Mouse (Mus musculus): ENCODE results near the gene Fbxw28. TPM values are rescaled to one million over a fixed set of nuclear protein-coding genes. Genes with fewer than 3 reads are reported as not detected.
"Not testable (repeated sequence)": the region's sequence is repeated elsewhere in the genome, so short reads cannot be mapped to it uniquely, and the experiment has no call there.

The Fbxw28 gene
- not detected in 2 replicates for polyA plus RNA-seq (2014; fragmentation: Nextera tagmentation; extraction: Ambion mirVana)

- WGBS = no CpG with 5 or more reads among the region's 1 CpGs
- DNase-seq (ENCODE audit: low spot score); H3K27me3 ChIP-seq (ENCODE audit: control insufficient read depth, insufficient read depth, low read length): not testable (repeated sequence)
Observed at GRCm38 (mm10) chr9:109339559-109339958, at the start of gene Fbxw28. Gene Fbxw28 (minus strand): TSS chr9:109339659.

GRCm38 (mm10) chr9:109287576-109287975 is 51.9 kb downstream of the Fbxw28 start, which contains the start of gene Fbxw14:
Gene Fbxw14 (minus strand): TSS chr9:109287676.
- not testable (repeated sequence) for H3K27me3 ChIP-seq (ENCODE audit: control insufficient read depth, insufficient read depth, low read length); H3K4me1 ChIP-seq (replicated peaks; ENCODE audit: control insufficient read depth, insufficient read depth, low read length); DNase-seq (ENCODE audit: low spot score); H3K27ac ChIP-seq (ENCODE audit: low read depth, low read length); H3K9me3 ChIP-seq (ENCODE audit: control insufficient read depth, low read length); H3K36me3 ChIP-seq (ENCODE audit: control insufficient read depth, insufficient read depth, low read length); H3K4me3 ChIP-seq (ENCODE audit: low read depth, low read length); ATAC-seq (ENCODE audit: low FRiP score); H3K4me2 ChIP-seq (replicated peaks; ENCODE audit: low read depth, low read length); H3K9ac ChIP-seq (ENCODE audit: low read depth, low read length)
- no CpG with 5 or more reads among the region's 1 CpGs for WGBS

More at GRCm38 (mm10) chr9:109339559-109339958, at the start of gene Fbxw28:
- not testable (repeated sequence) for H3K4me1 ChIP-seq (replicated peaks; ENCODE audit: control insufficient read depth, insufficient read depth, low read length); H3K9me3 ChIP-seq (ENCODE audit: control insufficient read depth, low read length); H3K36me3 ChIP-seq (ENCODE audit: control insufficient read depth, insufficient read depth, low read length); H3K9ac ChIP-seq (ENCODE audit: low read depth, low read length); ATAC-seq (ENCODE audit: low FRiP score); H3K4me2 ChIP-seq (replicated peaks; ENCODE audit: low read depth, low read length); H3K27ac ChIP-seq (ENCODE audit: low read depth, low read length); H3K4me3 ChIP-seq (ENCODE audit: low read depth, low read length)

Other genes with a start within 250 kb of the Fbxw28 start
- 16.9 and 18.2 TPM in 2 replicates for gene Plxnb1, start 244.3 kb downstream of the Fbxw28 start, polyA plus RNA-seq (2014; fragmentation: Nextera tagmentation; extraction: Ambion mirVana)
- not detected in 2 replicates for gene Fbxw21, start 177.6 kb downstream of the Fbxw28 start, polyA plus RNA-seq (2014; fragmentation: Nextera tagmentation; extraction: Ambion mirVana)
- gene Fbxw13, start 143.7 kb downstream of the Fbxw28 start, polyA plus RNA-seq (2014; fragmentation: Nextera tagmentation; extraction: Ambion mirVana) = not detected in 2 replicates
- gene Fbxw20, start 104.9 kb downstream of the Fbxw28 start, polyA plus RNA-seq (2014; fragmentation: Nextera tagmentation; extraction: Ambion mirVana) = not detected in 2 replicates
- not detected in 2 replicates for gene Fbxw14, start 52.0 kb downstream of the Fbxw28 start, polyA plus RNA-seq (2014; fragmentation: Nextera tagmentation; extraction: Ambion mirVana)
- not detected in 2 replicates for gene Fbxw22, start 64.6 kb upstream of the Fbxw28 start, polyA plus RNA-seq (2014; fragmentation: Nextera tagmentation; extraction: Ambion mirVana)
- not detected in 2 replicates for gene Fbxw16, start 109.5 kb upstream of the Fbxw28 start, polyA plus RNA-seq (2014; fragmentation: Nextera tagmentation; extraction: Ambion mirVana)
- gene Fbxw19, start 156.2 kb upstream of the Fbxw28 start, polyA plus RNA-seq (2014; fragmentation: Nextera tagmentation; extraction: Ambion mirVana) = 0.09 TPM in 1 of 2 replicates, not detected in the other
- gene Fbxw15, start 228.6 kb upstream of the Fbxw28 start, polyA plus RNA-seq (2014; fragmentation: Nextera tagmentation; extraction: Ambion mirVana) = not detected in 2 replicates